Mouse (Mus musculus) G1E (cell line): Measurements from ENCODE around the gene Efemp1. TPM values are rescaled to one million over a fixed set of nuclear protein-coding genes. Genes with fewer than 3 reads are reported as not detected.

ENCODE experiments used
- ATAC-seq: 2 replicates; pipeline ENCODE4 v1.8.0; 2016; ENCODE audit warnings: mild to moderate bottlenecking; ENCODE audit not compliant: insufficient number of reproducible peaks, poor library complexity, low FRiP score, severe bottlenecking; ENCODE audit errors: extremely low read depth
- DNase-seq: peaks from one replicate; pipeline ENCODE4 v3.0.0; 2012; ENCODE audit warnings: low spot score
- H3K27me3 ChIP-seq: 2 replicates; pipeline ENCODE4 v1.6.1; 2012; ENCODE audit warnings: mild to moderate bottlenecking, low read length, inconsistent platforms; ENCODE audit not compliant: insufficient read depth
- H3K36me3 ChIP-seq: replicated peaks from 2 replicates; pipeline ENCODE3; 2012; ENCODE audit warnings: mild to moderate bottlenecking, inconsistent platforms
- H3K4me1 ChIP-seq: 2 replicates; pipeline ENCODE4 v1.6.1; 2012; ENCODE audit warnings: low read depth, low read length, inconsistent platforms, mixed read lengths; ENCODE audit not compliant: insufficient read depth
- H3K4me3 ChIP-seq: 2 replicates; pipeline ENCODE4 v1.5.1; 2012; ENCODE audit warnings: low read depth, mild to moderate bottlenecking, inconsistent platforms, low read length, moderate library complexity, mixed read lengths
- H3K9me3 ChIP-seq: replicated peaks from 2 replicates; pipeline ENCODE4 v1.6.1; 2012; ENCODE audit warnings: inconsistent platforms
- CTCF ChIP-seq: IDR thresholded peaks from 2 replicates; pipeline ENCODE4 v1.5.1; 2012; ENCODE audit warnings: low read depth, low read length, inconsistent platforms, mixed read lengths
- GATA1 ChIP-seq: IDR thresholded peaks from 2 replicates; pipeline ENCODE4 v1.6.1; 2012; ENCODE audit warnings: borderline replicate concordance, low read length, inconsistent platforms, mixed read lengths
- GATA2 ChIP-seq: IDR thresholded peaks from 2 replicates; pipeline ENCODE4 v1.6.1; 2012; ENCODE audit warnings: low read depth, low read length, inconsistent platforms, borderline replicate concordance
- POLR2AphosphoS5 ChIP-seq: IDR thresholded peaks from 2 replicates; pipeline ENCODE4 v1.6.1; 2012; ENCODE audit warnings: low read depth, low read length, inconsistent platforms; ENCODE audit not compliant: insufficient replicate concordance
- TAL1 ChIP-seq: conservative IDR thresholded peaks from 2 replicates; pipeline ENCODE4 v1.6.1; 2012; ENCODE audit warnings: low read depth, low read length, inconsistent platforms, mixed read lengths
- polyA plus RNA-seq: library from polyadenylated mRNA; stranded (reverse); fragments of >175 nt; gene quantifications from 2 replicates; pipeline ENCODE4 v1.2.3, GENCODE M21; 2012
- total RNA-seq, 2 experiments: library from RNA; stranded (forward) in 1 of 2; stranded (reverse) in 1 of 2; fragments of 200-1000 nt in 1 of 2; fragments of >200 nt in 1 of 2; fragmentation: Nextera tagmentation in 1 of 2; gene quantifications; 2 replicates each; pipeline ENCODE4 v1.2.3; 2014 to 2017

Gene Efemp1
- total and polyA plus RNA-seq, 3 experiments = 0.16 TPM; not detected in 2

DNA sequence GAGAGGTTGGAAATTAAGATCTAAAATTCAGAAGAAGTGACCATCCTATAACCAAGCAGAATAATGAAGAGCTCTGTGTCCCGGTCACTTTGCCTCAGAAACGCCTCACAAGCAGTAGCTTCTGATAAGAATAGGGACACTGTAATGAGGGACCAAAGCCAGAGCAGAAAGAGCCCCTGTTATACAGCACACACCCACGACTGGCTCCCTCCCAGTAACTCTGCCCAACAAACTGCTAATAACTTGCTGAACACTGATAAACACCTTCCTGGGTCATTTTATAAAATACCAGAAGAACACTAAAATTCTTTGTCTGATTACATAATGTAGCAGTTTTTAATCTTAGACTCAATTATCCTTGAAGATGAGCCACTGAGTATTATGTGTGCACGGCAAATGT, 30.1 kb downstream of the Efemp1 start:
- Histone ChIP-seq H3K9me3 (no peaks in the 10 kb centered on the region), H3K36me3 (no peaks in the 10 kb centered on the region), H3K4me1 (no peaks in the 10 kb centered on the region), H3K27me3 (no peaks in the 10 kb centered on the region), H3K4me3 (no peak overlapping the region)
- DNase-seq = no peak
- ATAC-seq = no peak
- TF ChIP-seq GATA1 (no peak), TAL1 (no peak), GATA2 (no peak), CTCF (no peak), POLR2AphosphoS5 (no peak)

DNA sequence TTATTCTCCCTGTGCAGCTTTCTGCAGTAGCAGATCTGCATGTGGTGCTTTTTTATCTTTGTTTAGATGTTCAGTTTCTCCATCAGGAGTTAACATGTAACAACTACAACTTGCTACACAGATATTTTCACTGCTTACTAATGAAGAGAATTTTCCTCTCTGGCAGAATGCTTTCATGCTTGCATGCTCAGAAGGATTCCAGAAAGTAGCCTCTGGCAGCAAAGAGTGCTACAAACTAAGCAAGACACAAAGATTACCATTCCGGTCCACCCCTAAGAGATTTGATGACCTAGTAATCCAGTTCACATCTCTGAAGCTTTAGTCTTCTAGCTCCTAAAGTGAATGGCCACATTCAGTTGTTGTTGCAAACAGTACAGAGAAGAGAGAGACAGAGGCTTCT, 36.5 kb downstream of the Efemp1 start:
- Histone ChIP-seq H3K4me3 (no peak overlapping the region), H3K9me3 (no peaks in the 10 kb centered on the region), H3K36me3 (no peaks in the 10 kb centered on the region), H3K4me1 (no peaks in the 10 kb centered on the region), H3K27me3 (no peaks in the 10 kb centered on the region)
- TF ChIP-seq TAL1 (no peak), GATA2 (no peak), POLR2AphosphoS5 (no peak), GATA1 (no peak), CTCF (no peak)
- no peak for ATAC-seq
- no peak for DNase-seq

- DNase-seq = no peak
- Histone ChIP-seq H3K9me3 (no peaks in the 10 kb centered on the region), H3K27me3 (no peaks in the 10 kb centered on the region), H3K4me1 (no peaks in the 10 kb centered on the region), H3K36me3 (no peaks in the 10 kb centered on the region), H3K4me3 (no peak overlapping the region)
- TF ChIP-seq CTCF = no peak
- TF ChIP-seq GATA1 = no peak
- TF ChIP-seq GATA2 = no peak
- no peak for TF ChIP-seq POLR2AphosphoS5
- no peak for TF ChIP-seq TAL1
- no peak for ATAC-seq
Observed at GRCm38 (mm10) chr11:28891515-28891914, 38.5 kb downstream of the Efemp1 start.

- Histone ChIP-seq H3K4me3 (no peak overlapping the region), H3K36me3 (no peaks in the 10 kb centered on the region), H3K27me3 (no peaks in the 10 kb centered on the region), H3K9me3 (no peaks in the 10 kb centered on the region), H3K4me1 (no peaks in the 10 kb centered on the region)
- ATAC-seq = no peak
- DNase-seq = no peak
- TF ChIP-seq GATA1 (no peak), POLR2AphosphoS5 (no peak), TAL1 (no peak), CTCF (no peak), GATA2 (no peak)
Observed at GRCm38 (mm10) chr11:28899420-28899819, 46.4 kb downstream of the Efemp1 start.

DNA sequence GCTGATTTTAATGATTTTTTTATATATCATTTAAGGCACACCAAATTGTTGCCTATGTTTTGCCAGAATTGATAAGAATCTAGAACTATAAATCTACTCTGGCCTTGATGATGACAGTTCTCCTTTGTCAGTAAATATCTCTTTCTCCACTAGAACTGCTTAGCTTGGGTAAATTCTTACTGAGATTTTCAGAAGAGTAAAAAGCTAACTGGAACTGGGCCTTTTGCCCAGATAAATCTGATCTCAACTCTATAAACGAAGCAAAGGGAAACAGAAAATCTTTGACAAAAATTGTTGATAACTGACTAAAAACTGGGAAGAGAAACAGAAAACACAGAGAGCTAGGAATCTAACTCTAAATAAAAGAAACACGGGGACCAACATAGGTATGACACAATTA, 51.6 kb downstream of the Efemp1 start:
- no peak for ATAC-seq
- no peak for TF ChIP-seq POLR2AphosphoS5
- no peak for TF ChIP-seq GATA2
- no peaks in the 10 kb centered on the region for H3K9me3 ChIP-seq

GRCm38 (mm10) chr11:28906288-28906687, 53.3 kb downstream of the Efemp1 start:
- TF ChIP-seq GATA2 (no peak), TAL1 (no peak), CTCF (no peak), POLR2AphosphoS5 (no peak)

More for the DNA sequence above, 51.6 kb downstream of the Efemp1 start:
- DNase-seq = no peak
- H3K36me3 ChIP-seq = no peaks in the 10 kb centered on the region
- H3K4me3 ChIP-seq = no peak overlapping the region
- no peaks in the 10 kb centered on the region for H3K27me3 ChIP-seq
- no peaks in the 10 kb centered on the region for H3K4me1 ChIP-seq

DNA sequence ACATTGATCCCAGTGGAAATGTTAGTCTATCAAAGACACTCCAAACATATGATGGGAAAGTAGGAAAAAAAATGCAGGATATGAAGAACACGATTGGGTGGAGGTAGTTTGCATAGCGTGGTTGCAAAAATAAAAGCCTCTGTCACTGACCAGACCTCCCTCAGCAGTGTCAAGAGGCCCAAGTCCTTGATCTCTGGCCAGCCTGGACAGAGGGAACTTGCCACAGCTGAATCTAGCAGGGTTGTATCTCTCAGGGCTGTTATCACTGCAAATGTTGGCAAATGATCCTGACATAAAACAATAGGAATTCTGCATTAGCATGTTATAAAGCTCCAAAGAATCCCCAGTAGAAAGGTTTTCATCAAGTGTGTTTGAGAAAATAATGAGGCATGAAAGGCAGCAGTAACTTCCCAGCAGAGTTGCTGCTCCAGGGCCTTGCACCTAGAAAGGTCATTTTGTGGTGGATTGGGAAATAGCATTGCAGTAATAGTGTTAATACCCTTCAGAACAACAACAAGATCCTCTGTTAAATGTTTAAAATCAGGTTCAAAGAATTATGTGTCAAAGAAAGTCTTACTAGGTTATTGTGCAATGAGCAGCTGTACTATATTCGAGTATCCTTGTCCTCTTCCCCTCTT, 56.0 kb downstream of the Efemp1 start:
- Histone ChIP-seq H3K4me3 (no peak overlapping the region), H3K4me1 (no peaks in the 10 kb centered on the region), H3K36me3 (no peaks in the 10 kb centered on the region), H3K9me3 (no peaks in the 10 kb centered on the region), H3K27me3 (no peaks in the 10 kb centered on the region)
- ATAC-seq = no peak
- TF ChIP-seq POLR2AphosphoS5 = no peak
- no peak for TF ChIP-seq GATA2
- TF ChIP-seq CTCF = no peak
- no peak for TF ChIP-seq TAL1
- TF ChIP-seq GATA1 = no peak
- DNase-seq = no peak

More at GRCm38 (mm10) chr11:28906288-28906687, 53.3 kb downstream of the Efemp1 start:
- DNase-seq (no peak), ATAC-seq (no peak)
- H3K27me3 ChIP-seq = no peaks in the 10 kb centered on the region
- no peaks in the 10 kb centered on the region for H3K9me3 ChIP-seq
- H3K4me1 ChIP-seq = no peaks in the 10 kb centered on the region
- no peak overlapping the region for H3K4me3 ChIP-seq
- H3K36me3 ChIP-seq = no peaks in the 10 kb centered on the region
